In genomic region chr9:122687170-122687569, GRCm38 (mm10) we compare ENCODE assay signal across 10 mouse cellular contexts. TPM values are rescaled to one million over a fixed set of nuclear protein-coding genes. Genes with fewer than 3 reads are reported as not detected.
A peak's percentile ranks its signal among the peaks of the same experiment; 100 is the strongest.
DNase-seq lines count a peak whose midpoint lies in the region; ATAC-seq lines count a peak whose summit lies in the region.
"Had no signal": no experiment of that assay in that cellular context is flagged by ENCODE, and none has a peak within 500 bp of the region (broad histone marks: within the 10 kb centered on the region; RNA-seq: fewer than 3 reads in every experiment).

No protein-coding gene starts in this region.

- no peaks in the 10 kb centered on the region for H3K4me1 ChIP-seq in midbrain, embryonic 14.5 days (ENCODE audit: control insufficient read depth, insufficient read depth, low read length)
- no peaks in the 10 kb centered on the region for H3K4me1 ChIP-seq in midbrain, embryonic 13.5 days (replicated peaks)
- H3K4me1 ChIP-seq: midbrain, embryonic 12.5 days had no signal

- intact Hi-C loops in gastrocnemius, postnatal 14 days (cut with DNase I; ENCODE audit: low total_unique reads) = no loop called here
- intact Hi-C loops in gastrocnemius, postnatal 36 days (cut with DNase I) = loop anchor here (5.0 kb wide), 1 partner anchor 70 kb away; no protein-coding TSS in a partner anchor

- H3K4me3 ChIP-seq in midbrain, embryonic 14.5 days (replicated peaks; ENCODE audit: low read depth, low read length) = no peak overlapping the region
- H3K4me3 ChIP-seq in midbrain, embryonic 13.5 days (replicated peaks) = no peak overlapping the region
- H3K4me3 ChIP-seq: midbrain, embryonic 12.5 days had no signal

- DNase-seq in gastrocnemius, postnatal 14 days = peak; percentile 14
- DNase-seq in gastrocnemius, postnatal 36 days = no peak
- DNase-seq in midbrain, embryonic 14.5 days = peak; percentile 83
- DNase-seq in c-Kit-positive CD71-negative TER-119-negative erythroid progenitor cells, embryonic 14.5 days (ENCODE audit: low read depth) = peak; percentile 12
- DNase-seq in lung, postnatal 10 days = peak; percentile 43
- DNase-seq in urinary bladder, postnatal 36 days (ENCODE audit: low spot score in 2 of 2) = no peak

- H3K27me3 ChIP-seq in midbrain, embryonic 14.5 days (ENCODE audit: control insufficient read depth, insufficient read depth, low read length) = no peaks in the 10 kb centered on the region
- peaks cover 38% of the 10 kb centered on the region for H3K27me3 ChIP-seq in midbrain, embryonic 13.5 days

- 18% methylated on average over 4 of the region's 4 CpGs for WGBS in midbrain, embryonic 14.5 days
- WGBS in midbrain, embryonic 13.5 days = 11% methylated on average over 4 of the region's 4 CpGs

- no peak for ATAC-seq in midbrain, embryonic 14.5 days (ENCODE audit: low FRiP score, low TSS enrichment)
- ATAC-seq in midbrain, embryonic 13.5 days = no peak
- ATAC-seq in erythroid progenitor cell, adult 5-6 weeks (replicated peaks; ENCODE audit: low FRiP score, poor library complexity, severe bottlenecking) = no peak

- no peak overlapping the region for H3K27ac ChIP-seq in midbrain, embryonic 14.5 days (replicated peaks; ENCODE audit: low read depth, low read length)
- no peak overlapping the region for H3K27ac ChIP-seq in midbrain, embryonic 13.5 days
- H3K27ac ChIP-seq: midbrain, embryonic 12.5 days had no signal

- no peak overlapping the region for H3K4me2 ChIP-seq in midbrain, embryonic 14.5 days (ENCODE audit: low read length)
- H3K4me2 ChIP-seq in midbrain, embryonic 13.5 days (replicated peaks) = no peak overlapping the region
- H3K4me2 ChIP-seq: midbrain, embryonic 12.5 days had no signal

- no peaks in the 10 kb centered on the region for H3K9me3 ChIP-seq in midbrain, embryonic 14.5 days (ENCODE audit: control insufficient read depth, low read length)
- H3K9me3 ChIP-seq in midbrain, embryonic 13.5 days = no peaks in the 10 kb centered on the region
- H3K9me3 ChIP-seq: midbrain, embryonic 12.5 days had no signal

- no peaks in the 10 kb centered on the region for H3K36me3 ChIP-seq in midbrain, embryonic 14.5 days (ENCODE audit: control insufficient read depth, insufficient read depth, low read length)
- no peaks in the 10 kb centered on the region for H3K36me3 ChIP-seq in midbrain, embryonic 13.5 days
- H3K36me3 ChIP-seq: midbrain, embryonic 12.5 days had no signal

- H3K9ac ChIP-seq in midbrain, embryonic 14.5 days (replicated peaks; ENCODE audit: low read length) = no peak overlapping the region
- H3K9ac ChIP-seq in midbrain, embryonic 13.5 days (replicated peaks) = no peak overlapping the region
- H3K9ac ChIP-seq: midbrain, embryonic 12.5 days had no signal

RNA-seq across cellular contexts. Expression of gene Topaz1, which starts 60.0 kb away (rescaled TPM):
- total RNA-seq in gastrocnemius, postnatal 14 days (2021) = not detected
- total RNA-seq in gastrocnemius, postnatal 36 days (2021) = not detected
- polyA plus RNA-seq in midbrain, embryonic 14.5 days (2014; fragmentation: Nextera tagmentation; extraction: Ambion mirVana) = not detected in 2 replicates
- not detected in 2 replicates for polyA plus RNA-seq in midbrain, embryonic 13.5 days (2015; fragmentation: Nextera tagmentation; extraction: Ambion mirVana)
- total RNA-seq in erythroid progenitor cell, adult 5-6 weeks (2015; ENCODE audit: low replicate concordance) = not detected in 2 replicates
- 0.13 TPM in 1 of 2 replicates, not detected in the other for total RNA-seq in erythroid progenitor cell, adult 5-6 weeks (2017; ENCODE audit: low replicate concordance)
- total RNA-seq: hematopoietic stem cell, adult 5-6 weeks had no signal
- polyA plus RNA-seq: midbrain, embryonic 12.5 days had no signal

Comparison
In these comparisons a context has a peak if more than half of its experiments do, and no peak if none do; other contexts are left out.
1. DNase-seq: peak in gastrocnemius, postnatal 14 days (single experiment), midbrain, embryonic 14.5 days (single experiment), c-Kit-positive CD71-negative TER-119-negative erythroid progenitor cells, embryonic 14.5 days (single experiment) and lung, postnatal 10 days (single experiment); none in gastrocnemius, postnatal 36 days (0 of 2) and urinary bladder, postnatal 36 days (0 of 2).